Mouse (Mus musculus) gastrocnemius, postnatal 36 days (tissue): ENCODE data around the gene Cacna1i. TPM values are rescaled to one million over a fixed set of nuclear protein-coding genes. Genes with fewer than 3 reads are reported as not detected.

ENCODE experiments used
- total RNA-seq, 2 experiments: library from RNA; stranded (reverse); gene quantifications; 2 replicates each; pipeline ENCODE4 v1.2.3; 2021

Cacna1i gene
- total RNA-seq, 2 experiments from 2014 or later = 0.05 to 0.62 TPM

Other genes starting within 250 kb of the Cacna1i start
- gene Syngr1, start 195.9 kb upstream of the Cacna1i start, total RNA-seq = 10 to 100 TPM; 36.2 to 42.2 TPM
- gene Rpl3, start 195.4 kb upstream of the Cacna1i start, total RNA-seq = 10 to 100 TPM; 43.5 to 51.8 TPM
- 10 to 100 TPM; 11.9 to 16.4 TPM for gene Tab1, start 154.1 kb upstream of the Cacna1i start, total RNA-seq
- under 1 TPM; 0.64 to 0.96 TPM for gene Mgat3, start 113.5 kb upstream of the Cacna1i start, total RNA-seq
- gene Mief1, start 53.2 kb upstream of the Cacna1i start, total RNA-seq = 10 to 100 TPM; 19.2 to 25.8 TPM
- 1 to 10 TPM in 1 of 2 experiments, not detected in 1; 3.8 TPM for gene AC140267.1, start 51.4 kb upstream of the Cacna1i start, total RNA-seq
- gene Atf4, start 32.1 kb upstream of the Cacna1i start, total RNA-seq = 100 to 1,000 TPM; 118 to 137 TPM
- gene Rps19bp1, start 22.9 kb upstream of the Cacna1i start, total RNA-seq = 10 to 100 TPM; 11.6 to 12.4 TPM